Mouse (Mus musculus) limb, embryonic 15.5 days (tissue): ENCODE results near the gene Nr1d1. TPM values are rescaled to one million over a fixed set of nuclear protein-coding genes. Genes with fewer than 3 reads are reported as not detected.

ENCODE experiments used
- ATAC-seq: fragments of 200-750 bp; cut with Nextera tagmentation; 2 replicates; pipeline ENCODE4 v1.8.0; 2017; ENCODE audit warnings: low read depth, moderate TSS enrichment; ENCODE audit not compliant: insufficient number of reproducible peaks, low FRiP score, low TSS enrichment
- H3K27ac ChIP-seq: fragments of 300-500 bp; sonication (generic); 2 replicates; pipeline ENCODE4 v1.5.1; 2015; ENCODE audit warnings: moderate library complexity, mild to moderate bottlenecking, inconsistent platforms
- H3K27me3 ChIP-seq: fragments of 300-500 bp; sonication (generic); 2 replicates; pipeline ENCODE4 v1.6.1; 2015; ENCODE audit warnings: inconsistent platforms
- H3K36me3 ChIP-seq: fragments of 300-500 bp; sonication (generic); 2 replicates; pipeline ENCODE4 v1.6.1; 2015; ENCODE audit warnings: inconsistent platforms
- H3K4me1 ChIP-seq: fragments of 300-500 bp; sonication (generic); 2 replicates; pipeline ENCODE4 v1.6.1; 2015; ENCODE audit warnings: inconsistent platforms
- H3K4me2 ChIP-seq: fragments of 300-500 bp; sonication (generic); 2 replicates; pipeline ENCODE4 v1.6.1; 2015; ENCODE audit warnings: mild to moderate bottlenecking, inconsistent platforms
- H3K4me3 ChIP-seq: fragments of 300-500 bp; sonication (generic); 2 replicates; pipeline ENCODE4 v1.5.1; 2015; ENCODE audit warnings: mild to moderate bottlenecking, inconsistent platforms
- H3K9ac ChIP-seq: fragments of 300-500 bp; sonication (generic); 2 replicates; pipeline ENCODE4 v1.6.1; 2015; ENCODE audit warnings: inconsistent platforms
- H3K9me3 ChIP-seq: fragments of 300-500 bp; sonication (generic); 2 replicates; pipeline ENCODE4 v1.6.1; 2016; ENCODE audit warnings: inconsistent platforms
- whole genome bisulfite sequencing: fragments of 180-500 bp; shearing (Covaris S2); methylation state at CpG from one replicate; pipeline ENCODE4 v1.1.7; 2015; 5-methylcytosine and 5-hydroxymethylcytosine counted together
- polyA plus RNA-seq: library from polyadenylated mRNA; unstranded; fragments of >200 nt; fragmentation: Nextera tagmentation; extraction: Ambion mirVana; gene quantifications from 2 replicates; pipeline ENCODE4 v1.2.1, GENCODE M21; 2015

Nr1d1 gene
- polyA plus RNA-seq, 1 experiment from 2014 or later = 1.2 TPM

DNA sequence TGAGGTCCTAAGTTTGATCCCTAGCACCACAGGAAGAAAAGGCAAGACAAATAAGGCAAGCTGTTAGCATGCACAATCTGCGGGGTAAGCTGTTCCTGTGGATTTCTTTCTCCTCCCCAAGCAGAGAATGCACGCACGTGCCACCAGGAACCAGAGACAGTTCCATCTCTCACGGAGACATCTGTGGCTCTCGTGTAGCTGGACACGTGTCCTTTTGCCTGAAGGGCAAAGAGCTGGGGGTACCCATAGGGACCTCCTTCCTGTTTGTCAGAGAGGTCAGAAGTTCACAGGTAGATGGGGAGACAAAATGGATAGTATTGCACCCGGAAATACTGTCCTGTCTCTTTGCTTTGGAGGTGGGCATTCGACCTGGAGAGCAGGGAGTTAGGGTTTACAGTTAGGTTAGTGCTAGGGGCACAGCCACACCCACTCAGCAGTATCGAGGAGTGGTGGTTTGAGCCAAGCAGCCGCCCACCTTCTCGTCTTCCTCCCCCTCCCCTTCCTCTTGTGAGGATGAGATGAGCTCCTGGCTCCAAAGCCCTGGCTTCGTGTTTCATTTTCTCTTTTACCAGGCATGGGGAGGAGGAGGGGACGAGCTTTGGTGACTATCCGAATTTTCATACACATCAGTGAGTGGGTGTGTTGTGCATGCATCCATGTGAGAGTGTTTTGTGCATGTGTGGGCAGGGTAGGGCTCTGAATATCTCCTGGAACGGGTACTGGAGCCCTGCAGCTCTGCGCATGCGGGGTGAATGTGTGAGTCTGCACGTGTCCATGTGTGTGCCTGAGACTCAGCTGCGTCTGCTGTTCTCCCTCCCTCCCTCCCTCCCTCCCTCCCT lies 28.1 kb downstream of the Nr1d1 start:
- peaks cover 93% of the 10 kb centered on the region for H3K4me1 ChIP-seq
- peak overlapping the region; percentile 25 for H3K4me3 ChIP-seq
- no peaks in the 10 kb centered on the region for H3K36me3 ChIP-seq
- no peaks in the 10 kb centered on the region for H3K9me3 ChIP-seq
- H3K4me2 ChIP-seq = peak overlapping the region; percentile 44
- H3K27ac ChIP-seq = peak overlapping the region; percentile 76
- H3K9ac ChIP-seq = no peak overlapping the region
- peak; percentile 65; the same call in 1 of the 2 replicates for ATAC-seq
- 5% methylated on average over 19 of the region's 19 CpGs for WGBS
- no peaks in the 10 kb centered on the region for H3K27me3 ChIP-seq

DNA sequence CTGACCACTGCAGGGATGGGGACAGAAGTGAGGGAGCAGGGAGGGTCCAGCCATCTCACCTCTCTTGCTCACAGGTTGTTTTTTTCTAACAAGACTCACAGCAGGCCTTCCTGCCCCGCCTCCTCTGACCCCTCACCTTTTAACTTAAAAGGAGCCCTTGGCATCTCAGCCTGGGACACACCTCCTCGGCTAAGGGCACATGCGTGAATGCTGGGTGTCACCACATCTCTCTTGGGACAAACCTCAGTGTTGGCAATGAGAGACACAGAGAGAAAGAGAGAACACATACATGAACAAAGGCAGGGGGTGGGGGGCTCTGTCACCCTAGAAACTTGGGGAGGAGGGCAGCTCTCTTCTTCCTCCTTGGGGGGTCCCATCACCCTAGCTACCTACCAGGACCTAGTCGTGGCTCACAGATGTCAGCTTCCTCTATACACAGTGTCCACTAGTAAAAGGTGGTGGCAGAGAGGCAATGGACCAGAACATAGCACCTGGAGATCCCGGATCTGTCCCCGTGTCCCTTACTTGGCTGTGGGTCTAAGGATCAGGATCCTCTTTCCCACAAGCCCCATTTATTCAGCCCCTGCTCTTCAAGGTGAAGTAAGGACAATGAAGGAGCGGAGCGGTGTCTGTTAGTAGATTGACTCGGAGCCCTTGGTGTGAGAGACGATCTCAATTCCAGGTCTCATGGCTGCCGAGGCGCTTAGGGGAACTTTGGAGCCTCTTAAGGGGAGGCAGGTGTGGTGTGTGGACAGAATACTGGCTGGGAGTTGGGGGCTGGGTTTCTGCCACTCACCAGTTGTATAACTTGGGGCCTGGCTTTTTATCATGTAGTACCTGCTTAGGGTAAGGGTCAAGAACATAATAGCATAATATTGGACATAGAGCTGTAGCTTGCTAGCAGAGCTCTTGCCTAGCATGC lies 28.9 kb downstream of the Nr1d1 start:
- no peak overlapping the region for H3K4me3 ChIP-seq
- no peak for ATAC-seq
- no peaks in the 10 kb centered on the region for H3K27me3 ChIP-seq
- H3K9ac ChIP-seq = no peak overlapping the region
- peaks cover 87% of the 10 kb centered on the region for H3K4me1 ChIP-seq
- WGBS = 47% methylated on average over 12 of the region's 12 CpGs
- peak overlapping the region; percentile 76 for H3K27ac ChIP-seq
- H3K36me3 ChIP-seq = no peaks in the 10 kb centered on the region
- no peak overlapping the region for H3K4me2 ChIP-seq
- no peaks in the 10 kb centered on the region for H3K9me3 ChIP-seq

DNA sequence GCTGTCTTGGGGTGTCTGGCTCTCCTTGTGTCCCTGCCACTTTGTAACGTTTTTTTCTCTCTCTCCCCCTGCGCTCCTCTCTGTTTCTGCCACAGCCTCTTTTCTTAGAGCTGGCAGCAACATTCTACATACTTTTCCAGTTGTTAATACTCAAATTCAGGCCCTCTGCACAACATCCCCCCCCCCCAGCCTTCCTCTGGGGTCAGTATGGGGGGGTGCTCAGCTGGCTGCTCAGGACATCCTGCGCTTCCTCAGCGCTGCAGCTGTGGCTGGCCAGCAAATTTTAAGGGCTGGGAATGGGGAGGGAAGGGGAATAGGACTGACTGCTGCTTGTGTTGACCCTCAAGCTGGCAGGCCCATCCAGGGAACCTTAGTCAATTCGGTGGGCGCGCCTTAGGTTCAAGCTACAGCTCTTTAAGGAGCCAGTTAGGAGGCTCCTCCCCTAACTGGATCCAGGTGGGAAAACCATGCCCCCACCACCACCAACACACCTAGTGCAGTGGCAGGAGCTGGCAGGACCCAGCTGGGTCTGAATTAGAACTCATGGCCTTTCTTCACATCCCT lies 30.6 kb downstream of the Nr1d1 start:
- no peaks in the 10 kb centered on the region for H3K9me3 ChIP-seq
- 28% methylated on average over 7 of the region's 7 CpGs for WGBS
- peaks cover 87% of the 10 kb centered on the region for H3K4me1 ChIP-seq
- H3K4me3 ChIP-seq = peak overlapping the region; percentile 91
- ATAC-seq = no peak
- peak overlapping the region; percentile 92 for H3K27ac ChIP-seq
- H3K36me3 ChIP-seq = no peaks in the 10 kb centered on the region
- H3K9ac ChIP-seq = 0 out of 2 replicates have a peak overlapping the region, but pooled peaks have one; percentile 20
- H3K27me3 ChIP-seq = no peaks in the 10 kb centered on the region
- peak overlapping the region; percentile 84 for H3K4me2 ChIP-seq

DNA sequence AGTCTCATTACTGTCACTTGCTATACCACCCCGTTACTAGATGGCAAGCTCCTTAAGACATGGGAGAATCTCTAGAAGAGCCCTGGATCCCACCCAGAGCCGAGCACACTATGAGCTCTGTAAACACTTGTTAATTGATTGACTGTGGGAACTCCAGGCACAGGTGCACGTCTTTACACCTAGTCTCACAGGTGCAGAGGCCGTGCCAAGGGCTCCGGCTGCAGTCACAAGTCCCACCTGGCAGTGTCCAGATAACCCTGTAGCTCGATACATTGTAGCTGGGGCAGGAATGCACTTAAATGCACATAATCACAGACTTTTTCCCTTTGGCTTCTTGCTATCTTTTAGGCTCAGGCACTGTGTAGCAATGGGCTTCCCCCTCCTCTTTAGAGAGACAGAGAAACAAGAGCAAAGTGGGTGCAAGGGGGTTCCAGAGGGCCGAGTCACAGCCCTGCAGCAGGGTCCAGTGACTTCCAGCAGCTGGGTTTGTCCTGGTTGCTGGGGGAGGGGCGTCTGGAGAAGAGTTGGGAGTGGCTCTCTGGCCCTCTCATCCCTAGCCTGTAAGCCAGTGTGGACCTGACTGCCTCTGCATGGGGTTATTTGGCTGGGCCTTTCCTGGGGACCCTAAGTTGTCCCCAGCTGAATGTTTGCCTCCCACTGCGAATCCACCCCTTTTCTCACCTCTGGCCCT lies 31.3 kb downstream of the Nr1d1 start:
- H3K4me1 ChIP-seq = peaks cover 79% of the 10 kb centered on the region
- H3K4me3 ChIP-seq = peak overlapping the region; percentile 91
- no peak for ATAC-seq
- H3K27ac ChIP-seq = peak overlapping the region; percentile 92
- no peaks in the 10 kb centered on the region for H3K36me3 ChIP-seq
- no peaks in the 10 kb centered on the region for H3K9me3 ChIP-seq
- 9% methylated on average over 9 of the region's 9 CpGs for WGBS
- 0 out of 2 replicates have a peak overlapping the region, but pooled peaks have one; percentile 20 for H3K9ac ChIP-seq
- peak overlapping the region; percentile 84 for H3K4me2 ChIP-seq
- no peaks in the 10 kb centered on the region for H3K27me3 ChIP-seq

DNA sequence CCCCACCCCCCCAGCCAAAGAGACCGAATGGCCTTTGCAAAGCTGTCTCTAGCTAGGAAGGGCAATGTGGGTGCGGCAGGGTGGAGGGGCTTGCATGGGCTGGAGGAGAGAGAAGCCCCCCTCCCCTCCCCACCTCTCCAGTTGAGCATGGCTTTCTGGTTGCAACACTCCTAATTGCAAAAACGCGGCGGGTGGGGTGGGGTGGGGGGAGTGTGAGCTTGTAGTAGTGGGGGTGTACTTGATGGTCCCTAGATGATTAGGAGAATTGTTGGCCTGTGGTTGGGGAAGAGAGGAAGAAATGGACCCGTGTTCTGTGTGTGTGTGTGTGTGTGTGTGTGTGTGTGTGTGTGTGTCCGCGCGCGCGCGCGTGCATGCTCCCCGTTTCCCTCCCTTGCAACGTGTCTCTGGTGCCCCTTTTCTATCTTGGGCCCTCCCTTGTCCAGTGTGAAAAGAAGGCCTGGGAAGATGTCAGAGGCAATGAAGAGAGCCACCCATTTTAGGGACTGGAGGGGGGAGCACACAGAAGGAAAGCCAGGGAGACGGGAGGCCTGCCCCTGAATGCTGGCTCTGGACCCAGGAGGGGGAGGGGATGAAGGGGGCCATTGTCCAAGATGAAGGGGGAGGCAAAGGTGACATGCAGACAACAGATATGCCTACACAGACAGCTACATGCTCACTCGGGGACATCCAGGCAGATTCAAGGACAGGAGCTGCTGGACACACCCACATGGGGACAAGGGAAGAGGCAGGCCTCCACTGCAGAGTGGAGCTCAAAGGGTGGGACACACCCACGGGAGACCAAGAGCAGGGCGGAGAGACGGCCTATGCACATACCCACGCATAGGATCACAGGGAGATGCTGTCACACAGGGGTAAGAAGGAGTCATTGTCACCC lies 32.5 kb downstream of the Nr1d1 start:
- Histone ChIP-seq H3K36me3 (no peaks in the 10 kb centered on the region), H3K4me2 (peak overlapping the region; percentile 84), H3K9me3 (no peaks in the 10 kb centered on the region), H3K4me1 (peaks cover 70% of the 10 kb centered on the region), H3K4me3 (peak overlapping the region; percentile 91), H3K27ac (peak overlapping the region; percentile 92), H3K27me3 (no peaks in the 10 kb centered on the region), H3K9ac (peak overlapping the region; percentile 96)
- no peak for ATAC-seq
- WGBS = 5% methylated on average over 14 of the region's 21 CpGs

DNA sequence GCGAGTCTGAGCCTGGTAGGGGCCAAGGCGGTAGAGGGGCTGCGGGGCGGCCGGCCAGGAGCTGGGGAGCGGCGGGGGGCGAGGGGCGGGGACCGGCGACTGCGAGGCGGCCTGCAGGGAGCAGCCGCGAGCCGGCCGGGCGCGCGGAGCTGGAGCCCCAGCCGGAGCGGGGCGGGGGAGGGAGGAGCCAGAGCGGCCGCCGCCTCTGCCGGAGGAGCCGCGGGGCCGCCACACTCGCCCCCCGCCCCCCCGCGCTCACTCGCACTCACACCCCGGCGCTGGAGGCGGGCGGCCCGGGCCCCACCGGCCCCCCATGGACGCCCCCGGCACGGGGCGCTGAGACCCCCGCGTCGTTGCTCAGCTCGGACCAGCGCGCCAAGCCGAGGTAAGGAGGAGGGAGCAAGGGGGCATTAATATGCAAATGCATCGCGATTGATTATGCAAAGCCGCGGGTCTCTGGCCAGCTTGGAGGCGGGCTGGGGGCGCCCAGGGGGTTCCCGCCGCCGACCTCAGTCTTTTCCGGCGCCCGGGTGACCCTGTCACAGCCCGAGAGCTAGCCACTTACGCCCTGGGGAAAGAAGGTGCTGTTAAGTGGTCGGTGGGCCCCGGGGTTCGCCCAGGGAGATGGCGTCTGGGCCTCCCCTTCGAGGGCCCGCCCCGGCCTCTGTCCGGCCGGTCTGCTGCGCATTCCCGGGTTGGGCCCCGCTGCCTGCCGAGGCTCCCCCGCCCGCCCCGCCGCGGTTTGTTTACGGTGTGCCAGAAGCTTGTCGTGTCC lies 33.3 kb downstream of the Nr1d1 start:
- Histone ChIP-seq H3K36me3 (no peaks in the 10 kb centered on the region), H3K27me3 (no peaks in the 10 kb centered on the region), H3K9me3 (no peaks in the 10 kb centered on the region), H3K9ac (peak overlapping the region; percentile 96), H3K4me3 (peak overlapping the region; percentile 91), H3K27ac (peak overlapping the region; percentile 92), H3K4me1 (peaks cover 63% of the 10 kb centered on the region), H3K4me2 (peak overlapping the region; percentile 84)
- 0% methylated on average over 43 of the region's 86 CpGs for WGBS
- peak; percentile 74 for ATAC-seq

DNA sequence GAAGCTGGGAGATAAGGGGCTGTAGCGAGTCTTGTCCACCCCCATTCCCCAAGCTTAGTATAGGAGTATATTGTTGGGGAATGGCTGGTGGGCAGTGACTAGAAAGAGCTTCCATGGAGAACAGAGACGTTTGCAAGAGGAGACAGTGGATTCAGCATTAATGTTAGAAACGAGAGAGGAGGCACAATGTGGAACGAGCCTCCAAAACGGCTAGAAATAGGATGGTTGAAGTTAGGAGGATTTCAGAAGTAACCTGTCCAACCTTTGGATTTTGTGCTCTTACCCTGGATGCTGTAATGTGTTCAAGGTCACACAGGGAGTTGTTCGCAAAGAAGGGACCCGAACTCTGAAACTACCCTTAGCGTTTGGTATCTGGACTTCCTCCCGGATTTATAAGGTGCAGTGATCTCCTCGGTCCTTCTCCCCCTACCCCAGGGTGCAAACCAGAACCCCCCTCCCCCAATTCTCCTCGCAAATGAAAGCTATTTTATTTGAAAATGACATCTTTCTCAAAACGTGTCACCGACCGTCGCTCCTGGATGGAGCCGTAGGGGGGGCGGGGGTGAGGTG lies 34.0 kb downstream of the Nr1d1 start:
- under 1% methylated on average over 17 of the region's 17 CpGs for WGBS

DNA sequence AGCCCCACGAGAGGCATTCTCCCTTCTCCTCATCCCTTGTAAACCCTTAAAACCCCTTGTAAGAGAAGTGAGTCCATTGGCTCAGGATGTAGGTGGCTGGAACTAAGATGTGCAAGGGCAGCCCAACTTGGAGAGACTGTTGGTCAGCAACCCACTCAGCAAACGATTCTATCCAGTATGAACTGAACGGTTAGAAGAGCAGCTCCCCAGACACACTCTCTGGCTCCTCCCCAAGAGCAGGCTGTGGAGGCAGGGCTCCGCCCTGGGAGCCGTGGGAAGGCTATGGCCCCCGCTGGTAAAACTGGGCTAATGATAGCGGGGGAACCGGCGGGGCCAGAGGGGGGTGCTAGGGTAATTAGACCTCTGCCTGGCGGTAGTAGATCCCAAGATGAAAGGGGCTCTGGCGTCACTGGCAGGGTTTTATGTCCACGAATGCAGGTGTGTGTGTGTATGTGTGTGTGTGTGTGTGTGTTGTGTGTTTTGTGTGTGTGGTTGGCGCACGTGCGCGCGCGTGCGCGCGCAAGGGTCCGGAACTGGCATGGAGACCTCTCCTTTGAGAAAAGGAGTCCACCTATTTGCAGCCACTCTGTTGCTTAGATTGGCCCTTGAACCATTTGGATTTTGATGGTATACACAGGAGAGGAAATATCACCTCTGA lies 34.6 kb downstream of the Nr1d1 start, which contains the start of gene Thra:
Thra (plus strand) TSS at position 246 of the 658 bp plus-strand sequence.
- Histone ChIP-seq H3K4me1 (peaks cover 50% of the 10 kb centered on the region), H3K4me3 (peak within 1 kb of the TSS; percentile 91), H3K27ac (peak within 1 kb of the TSS; percentile 92), H3K9ac (peak within 1 kb of the TSS; percentile 96), H3K4me2 (peak within 1 kb of the TSS; percentile 84), H3K36me3 (no peaks in the 10 kb centered on the region), H3K27me3 (no peaks in the 10 kb centered on the region), H3K9me3 (no peaks in the 10 kb centered on the region)
- ATAC-seq = no peak
- under 1% methylated on average over 22 of the region's 22 CpGs for whole genome bisulfite sequencing

More for the DNA sequence above, 34.0 kb downstream of the Nr1d1 start:
- Histone ChIP-seq H3K9me3 (no peaks in the 10 kb centered on the region), H3K4me3 (peak overlapping the region; percentile 91), H3K4me1 (peaks cover 56% of the 10 kb centered on the region), H3K27me3 (no peaks in the 10 kb centered on the region), H3K4me2 (peak overlapping the region; percentile 84), H3K27ac (peak overlapping the region; percentile 92), H3K36me3 (no peaks in the 10 kb centered on the region), H3K9ac (peak overlapping the region; percentile 96)
- ATAC-seq = no peak

DNA sequence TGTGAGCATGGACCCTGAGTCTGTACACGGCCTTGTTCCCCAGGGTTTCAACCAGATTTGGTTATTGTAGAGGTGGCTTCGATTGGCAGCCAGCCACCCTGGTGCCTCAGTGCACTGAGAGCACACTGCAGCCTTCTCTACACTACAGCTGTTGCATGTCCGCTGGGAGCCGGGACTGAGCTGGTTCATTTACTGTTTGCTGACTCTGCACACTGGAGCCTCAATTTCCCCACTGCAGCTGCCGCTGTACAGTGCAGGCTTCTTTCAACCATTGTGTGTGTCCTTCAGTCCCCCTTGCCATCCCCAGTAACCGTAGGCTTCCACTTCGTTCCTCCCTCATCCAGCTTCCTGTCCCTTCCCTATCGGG lies 35.1 kb downstream of the Nr1d1 start:
- no peaks in the 10 kb centered on the region for H3K9me3 ChIP-seq
- peak overlapping the region; percentile 92 for H3K27ac ChIP-seq
- H3K4me2 ChIP-seq = peak overlapping the region; percentile 84
- no peaks in the 10 kb centered on the region for H3K36me3 ChIP-seq
- H3K4me3 ChIP-seq = peak overlapping the region; percentile 91
- H3K9ac ChIP-seq = 0 out of 2 replicates have a peak overlapping the region, but pooled peaks have one; percentile 15
- H3K4me1 ChIP-seq = peaks cover 46% of the 10 kb centered on the region
- H3K27me3 ChIP-seq = no peaks in the 10 kb centered on the region
- WGBS = 10% methylated on average over 8 of the region's 8 CpGs
- no peak for ATAC-seq
